Mouse (Mus musculus) embryonic facial prominence, embryonic 15.5 days (tissue): ENCODE data around the gene Filip1. TPM values are rescaled to one million over a fixed set of nuclear protein-coding genes. Genes with fewer than 3 reads are reported as not detected.

Source experiments
- ATAC-seq: fragments of 200-750 bp; cut with Nextera tagmentation; 2 replicates; pipeline ENCODE4 v1.8.0; 2017; ENCODE audit warnings: low read depth, moderate TSS enrichment; ENCODE audit not compliant: insufficient number of reproducible peaks, low FRiP score, low TSS enrichment
- H3K27ac ChIP-seq: fragments of 300-500 bp; sonication (generic); replicated peaks from 2 replicates; pipeline ENCODE4 v1.5.1; 2015; ENCODE audit warnings: mild to moderate bottlenecking, inconsistent platforms
- H3K27me3 ChIP-seq: fragments of 300-500 bp; sonication (generic); 2 replicates; pipeline ENCODE4 v1.6.1; 2015; ENCODE audit warnings: inconsistent platforms
- H3K36me3 ChIP-seq: fragments of 300-500 bp; sonication (generic); 2 replicates; pipeline ENCODE4 v1.6.1; 2015; ENCODE audit warnings: mild to moderate bottlenecking, inconsistent platforms
- H3K4me1 ChIP-seq: fragments of 300-500 bp; sonication (generic); 2 replicates; pipeline ENCODE4 v1.6.1; 2015; ENCODE audit warnings: inconsistent platforms
- H3K4me2 ChIP-seq: fragments of 300-500 bp; sonication (generic); replicated peaks from 2 replicates; pipeline ENCODE4 v1.6.1; 2015; ENCODE audit warnings: mild to moderate bottlenecking, inconsistent platforms
- H3K4me3 ChIP-seq: fragments of 300-500 bp; sonication (generic); replicated peaks from 2 replicates; pipeline ENCODE4 v1.5.1; 2015; ENCODE audit warnings: mild to moderate bottlenecking, inconsistent platforms
- H3K9ac ChIP-seq: fragments of 300-500 bp; sonication (generic); 2 replicates; pipeline ENCODE4 v1.6.1; 2015; ENCODE audit warnings: inconsistent platforms
- H3K9me3 ChIP-seq: fragments of 300-500 bp; sonication (generic); replicated peaks from 2 replicates; pipeline ENCODE4 v1.6.1; 2016; ENCODE audit warnings: inconsistent platforms
- WGBS: fragments of 180-500 bp; shearing (Covaris S2); methylation state at CpG from one replicate; pipeline ENCODE4 v1.1.7; 2015; 5-methylcytosine and 5-hydroxymethylcytosine counted together
- polyA plus RNA-seq: library from polyadenylated mRNA; unstranded; fragments of >200 nt; fragmentation: Nextera tagmentation; extraction: Ambion mirVana; gene quantifications from 2 replicates; pipeline ENCODE4 v1.2.1, GENCODE M21; 2015

The Filip1 gene
- polyA plus RNA-seq, 1 experiment from 2014 or later = 7.6 TPM

DNA sequence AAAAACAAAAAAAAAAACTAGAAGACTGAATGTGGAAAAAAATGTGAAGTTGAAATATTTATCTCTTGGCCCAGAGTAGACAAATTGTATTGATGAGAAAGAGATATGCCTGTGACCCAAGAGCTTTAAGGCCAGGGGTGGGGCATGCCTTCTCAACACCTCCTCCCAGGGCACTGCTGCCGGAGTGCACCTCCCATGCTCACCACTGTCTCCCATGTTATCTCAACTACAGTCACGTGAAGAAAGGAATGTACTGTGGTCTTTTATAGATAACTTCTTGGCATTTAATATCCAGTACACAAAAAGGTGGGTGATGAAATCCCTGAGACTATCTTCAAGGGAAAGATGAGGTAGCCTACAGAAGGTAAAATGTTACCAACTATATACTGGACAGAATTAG, 64.7 kb downstream of the Filip1 start:
- Histone ChIP-seq H3K27ac (no peak overlapping the region), H3K4me3 (no peak overlapping the region), H3K4me2 (no peak overlapping the region), H3K4me1 (peaks cover 4% of the 10 kb centered on the region; the same call in 1 of the 2 replicates), H3K9me3 (no peaks in the 10 kb centered on the region), H3K27me3 (no peaks in the 10 kb centered on the region), H3K36me3 (no peaks in the 10 kb centered on the region), H3K9ac (no peak overlapping the region)
- no peak for ATAC-seq
- WGBS = 73% methylated on average over 2 of the region's 2 CpGs

DNA sequence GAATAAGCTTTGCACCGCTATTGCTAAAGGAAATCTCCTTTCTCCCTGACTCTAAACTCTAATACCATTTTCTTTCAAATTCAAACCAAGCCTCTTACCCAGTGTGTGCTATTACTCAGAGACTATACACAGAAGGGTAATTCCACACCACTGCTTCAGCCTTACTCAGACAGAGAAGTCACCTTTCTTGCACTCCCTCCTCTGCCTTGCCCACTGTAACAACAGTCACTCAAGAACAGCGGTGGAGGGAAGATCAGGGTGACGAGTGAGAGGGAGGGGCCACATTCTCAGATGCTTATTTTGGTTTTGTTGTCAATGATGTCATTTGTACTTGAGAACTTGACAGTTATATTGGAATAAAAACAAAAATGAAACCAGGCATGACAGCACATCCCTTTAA, 65.2 kb downstream of the Filip1 start:
- Histone ChIP-seq H3K4me2 (no peak overlapping the region), H3K4me1 (peaks cover 4% of the 10 kb centered on the region; the same call in 1 of the 2 replicates), H3K4me3 (no peak overlapping the region), H3K36me3 (no peaks in the 10 kb centered on the region), H3K9me3 (no peaks in the 10 kb centered on the region), H3K9ac (no peak overlapping the region), H3K27ac (no peak overlapping the region), H3K27me3 (no peaks in the 10 kb centered on the region)
- WGBS = 67% methylated on average over 3 of the region's 3 CpGs
- ATAC-seq = no peak

DNA sequence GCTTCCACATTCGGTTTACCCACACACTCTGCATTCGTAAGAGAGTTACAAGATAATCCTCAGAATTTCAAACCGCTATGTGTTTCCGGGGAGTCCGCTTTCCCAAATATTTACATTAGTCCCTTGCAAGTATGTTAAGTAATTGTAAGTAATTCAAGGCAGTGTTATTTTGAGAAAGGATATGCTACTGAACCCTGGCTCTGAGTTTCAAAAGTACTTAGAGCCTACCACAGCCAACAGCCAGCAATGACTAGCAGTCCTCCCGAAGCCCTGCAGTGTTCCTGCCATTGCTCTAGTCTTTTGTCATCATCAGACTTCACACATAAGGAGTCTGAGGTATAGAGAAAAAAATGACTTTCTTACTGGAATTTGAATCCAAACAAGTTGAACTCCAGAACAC, 67.8 kb downstream of the Filip1 start:
- no peaks in the 10 kb centered on the region for H3K9me3 ChIP-seq
- 73% methylated on average over 6 of the region's 6 CpGs for WGBS
- H3K4me3 ChIP-seq = no peak overlapping the region
- H3K27me3 ChIP-seq = no peaks in the 10 kb centered on the region
- ATAC-seq = no peak
- no peak overlapping the region for H3K27ac ChIP-seq
- H3K4me2 ChIP-seq = no peak overlapping the region
- no peak overlapping the region for H3K9ac ChIP-seq
- no peaks in the 10 kb centered on the region for H3K4me1 ChIP-seq
- no peaks in the 10 kb centered on the region for H3K36me3 ChIP-seq

DNA sequence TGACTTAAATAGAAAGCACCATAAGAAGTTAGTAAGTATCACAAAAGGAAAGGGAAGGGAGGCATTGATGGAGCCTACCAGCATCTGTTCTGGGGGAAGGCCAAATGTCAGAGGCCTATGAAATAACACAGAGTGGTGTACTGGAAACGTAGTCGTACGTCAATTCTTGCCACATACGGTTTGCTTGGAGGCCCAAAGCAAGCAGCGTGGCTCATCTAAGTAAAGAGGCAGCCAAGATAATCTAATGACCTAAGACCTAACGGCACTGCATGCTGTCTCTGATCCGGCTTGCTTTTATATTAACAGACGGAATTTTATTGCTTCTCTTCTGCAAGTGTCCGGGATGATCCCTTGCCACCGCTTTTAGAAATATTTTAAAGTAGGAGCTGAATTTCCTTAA, 68.7 kb downstream of the Filip1 start:
- Histone ChIP-seq H3K36me3 (no peaks in the 10 kb centered on the region), H3K9me3 (no peaks in the 10 kb centered on the region), H3K27me3 (no peaks in the 10 kb centered on the region), H3K4me3 (no peak overlapping the region), H3K27ac (no peak overlapping the region), H3K4me2 (no peak overlapping the region), H3K9ac (no peak overlapping the region), H3K4me1 (no peaks in the 10 kb centered on the region)
- WGBS = 73% methylated on average over 10 of the region's 10 CpGs
- no peak for ATAC-seq

DNA sequence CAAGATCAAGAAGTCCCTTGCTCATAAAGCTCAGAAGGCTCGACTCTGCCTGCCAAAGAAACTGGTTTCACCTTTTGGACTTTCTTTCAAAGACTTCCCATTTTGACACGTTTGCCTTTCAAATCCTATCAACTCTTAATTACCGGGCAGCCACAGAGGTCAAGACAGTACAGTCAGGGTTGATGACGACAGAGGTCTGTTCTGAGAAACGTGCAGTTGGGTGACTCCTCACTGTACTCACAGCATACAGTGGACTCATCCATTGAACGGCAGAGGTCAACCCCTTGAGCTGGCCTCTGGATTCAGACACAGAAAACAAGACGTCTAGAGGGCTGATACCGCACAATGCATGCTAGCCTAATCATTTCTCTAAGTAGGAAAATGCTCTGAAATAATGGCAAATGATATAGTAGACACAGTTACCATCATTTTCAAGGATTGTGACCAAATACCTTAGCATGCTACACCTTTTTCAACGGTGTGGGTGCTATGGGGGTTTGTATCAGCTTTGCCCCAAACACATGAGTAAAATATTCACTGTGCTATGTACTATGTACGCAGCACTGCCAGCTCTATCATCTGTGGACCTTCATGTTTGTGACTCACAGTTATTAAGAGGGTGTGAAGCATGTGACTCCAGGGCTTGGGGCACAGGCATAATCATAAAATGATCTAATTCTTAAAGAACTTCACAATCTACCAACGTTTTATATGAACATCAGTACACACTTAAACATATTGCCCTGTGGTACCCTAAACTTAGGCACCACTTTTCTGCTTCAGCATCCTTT, 74.0 kb downstream of the Filip1 start:
- 74% methylated on average over 11 of the region's 11 CpGs for WGBS
- Histone ChIP-seq H3K4me1 (no peaks in the 10 kb centered on the region), H3K36me3 (no peaks in the 10 kb centered on the region), H3K9ac (no peak overlapping the region), H3K27ac (no peak overlapping the region), H3K27me3 (no peaks in the 10 kb centered on the region), H3K4me2 (no peak overlapping the region), H3K4me3 (no peak overlapping the region), H3K9me3 (no peaks in the 10 kb centered on the region)
- ATAC-seq = no peak

DNA sequence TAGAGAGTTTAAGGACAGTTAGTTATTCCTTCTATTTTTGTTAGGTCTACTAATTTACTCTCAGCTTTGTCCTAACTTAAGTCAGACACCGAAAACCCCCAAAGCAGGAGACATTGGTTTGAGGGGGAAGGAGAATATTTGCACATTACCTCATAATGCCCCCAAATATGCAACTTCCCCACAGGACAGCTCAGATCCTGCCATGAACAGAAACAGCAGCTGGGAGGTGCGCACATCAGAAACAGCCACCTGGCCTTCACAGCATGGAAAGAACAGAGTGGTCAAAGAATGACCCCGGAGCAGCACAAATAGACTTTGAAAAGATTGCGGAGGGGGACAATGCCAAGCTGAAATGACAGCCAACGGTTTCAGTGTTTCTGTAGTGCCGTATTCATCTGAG, 75.1 kb downstream of the Filip1 start:
- 82% methylated on average over 6 of the region's 6 CpGs for WGBS
- Histone ChIP-seq H3K4me1 (no peaks in the 10 kb centered on the region), H3K36me3 (no peaks in the 10 kb centered on the region), H3K9me3 (no peaks in the 10 kb centered on the region), H3K9ac (no peak overlapping the region), H3K4me2 (no peak overlapping the region), H3K4me3 (no peak overlapping the region), H3K27me3 (no peaks in the 10 kb centered on the region), H3K27ac (no peak overlapping the region)
- no peak for ATAC-seq

DNA sequence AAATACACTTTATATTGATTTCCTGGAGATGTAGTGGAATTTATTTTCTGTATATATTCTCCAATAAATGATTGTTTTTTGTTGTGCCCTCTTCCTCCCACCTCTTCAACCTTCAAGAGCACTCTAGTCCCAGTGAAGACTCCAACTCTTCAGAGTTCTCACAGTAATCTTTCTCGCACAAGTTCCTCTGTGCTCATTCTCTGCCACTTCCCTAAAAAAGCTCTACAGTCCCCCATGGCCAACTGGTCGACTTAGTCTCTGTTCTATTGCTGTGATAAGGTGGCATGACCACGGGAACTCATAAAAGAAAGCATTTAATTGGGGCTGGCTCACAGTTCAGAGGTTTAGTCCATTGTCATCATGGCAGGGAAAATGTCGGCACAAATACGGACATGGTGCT, 80.1 kb downstream of the Filip1 start:
- ATAC-seq = no peak
- H3K9ac ChIP-seq = no peak overlapping the region
- no peak overlapping the region for H3K4me2 ChIP-seq
- H3K9me3 ChIP-seq = no peaks in the 10 kb centered on the region
- no peak overlapping the region for H3K27ac ChIP-seq
- no peaks in the 10 kb centered on the region for H3K36me3 ChIP-seq
- WGBS = 95% methylated on average over 5 of the region's 5 CpGs
- H3K27me3 ChIP-seq = no peaks in the 10 kb centered on the region
- no peaks in the 10 kb centered on the region for H3K4me1 ChIP-seq
- no peak overlapping the region for H3K4me3 ChIP-seq

DNA sequence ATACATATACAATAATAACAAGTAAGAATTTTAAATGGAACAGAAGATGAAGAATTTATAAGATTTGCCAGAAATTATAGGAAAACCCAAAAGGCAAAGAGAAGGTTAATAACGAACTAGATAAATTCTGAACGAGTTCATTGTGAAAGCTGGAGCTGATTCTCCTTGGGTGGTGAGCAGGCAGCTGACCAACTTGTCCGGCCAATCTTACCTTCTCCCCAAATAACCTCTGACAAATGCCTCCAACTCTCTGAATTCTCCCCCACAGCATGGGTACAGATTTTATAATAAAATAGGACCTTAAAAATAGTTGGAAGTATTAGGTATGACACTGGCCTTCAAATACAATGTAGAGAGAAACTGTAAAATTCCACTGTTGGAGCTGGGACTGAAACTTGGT, 84.6 kb downstream of the Filip1 start:
- 86% methylated on average over 3 of the region's 3 CpGs for WGBS
- ATAC-seq = no peak
- H3K27me3 ChIP-seq = no peaks in the 10 kb centered on the region
- no peak overlapping the region for H3K9ac ChIP-seq
- H3K4me1 ChIP-seq = no peaks in the 10 kb centered on the region
- H3K4me3 ChIP-seq = no peak overlapping the region
- H3K4me2 ChIP-seq = no peak overlapping the region
- H3K27ac ChIP-seq = no peak overlapping the region
- H3K36me3 ChIP-seq = no peaks in the 10 kb centered on the region
- no peaks in the 10 kb centered on the region for H3K9me3 ChIP-seq

DNA sequence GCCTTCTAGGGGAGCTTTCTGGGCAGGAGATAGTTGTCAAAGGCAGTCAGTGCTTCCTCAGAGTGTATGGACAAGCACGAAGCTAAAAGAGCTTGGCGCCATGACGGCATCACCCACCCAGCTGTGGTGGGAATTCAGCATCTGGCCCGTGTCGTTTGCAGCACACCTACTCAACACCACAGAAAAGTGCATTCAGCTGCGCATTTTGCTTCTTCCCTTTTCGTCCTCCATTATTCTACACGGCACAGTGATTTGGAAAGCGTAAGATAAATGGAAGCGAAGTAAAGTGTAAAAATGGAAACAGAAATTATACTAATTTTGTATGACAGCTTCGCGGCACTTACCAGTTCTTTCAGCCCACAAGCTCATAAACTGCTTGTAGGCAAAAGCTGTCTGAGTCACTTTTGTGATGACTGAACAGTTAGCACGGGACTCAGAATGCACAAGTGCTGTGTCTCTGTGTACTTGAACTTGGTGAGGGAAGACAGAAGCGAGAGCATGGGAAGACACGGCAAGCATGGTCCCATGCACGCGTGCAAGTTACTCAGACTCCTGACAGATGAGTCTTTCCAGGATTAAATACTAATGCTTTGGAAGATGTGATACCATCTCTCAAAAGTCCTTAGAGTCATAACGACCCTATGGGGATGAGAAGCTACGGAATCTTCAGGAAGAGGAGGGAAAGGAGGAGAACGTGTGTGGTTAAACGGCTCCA, 85.3 kb downstream of the Filip1 start:
- no peak overlapping the region for H3K4me3 ChIP-seq
- H3K9me3 ChIP-seq = no peaks in the 10 kb centered on the region
- H3K36me3 ChIP-seq = no peaks in the 10 kb centered on the region
- H3K27ac ChIP-seq = no peak overlapping the region
- no peak overlapping the region for H3K9ac ChIP-seq
- peaks cover 2% of the 10 kb centered on the region for H3K4me1 ChIP-seq
- H3K4me2 ChIP-seq = no peak overlapping the region
- no peaks in the 10 kb centered on the region for H3K27me3 ChIP-seq
- 86% methylated on average over 21 of the region's 21 CpGs for WGBS
- no peak for ATAC-seq

DNA sequence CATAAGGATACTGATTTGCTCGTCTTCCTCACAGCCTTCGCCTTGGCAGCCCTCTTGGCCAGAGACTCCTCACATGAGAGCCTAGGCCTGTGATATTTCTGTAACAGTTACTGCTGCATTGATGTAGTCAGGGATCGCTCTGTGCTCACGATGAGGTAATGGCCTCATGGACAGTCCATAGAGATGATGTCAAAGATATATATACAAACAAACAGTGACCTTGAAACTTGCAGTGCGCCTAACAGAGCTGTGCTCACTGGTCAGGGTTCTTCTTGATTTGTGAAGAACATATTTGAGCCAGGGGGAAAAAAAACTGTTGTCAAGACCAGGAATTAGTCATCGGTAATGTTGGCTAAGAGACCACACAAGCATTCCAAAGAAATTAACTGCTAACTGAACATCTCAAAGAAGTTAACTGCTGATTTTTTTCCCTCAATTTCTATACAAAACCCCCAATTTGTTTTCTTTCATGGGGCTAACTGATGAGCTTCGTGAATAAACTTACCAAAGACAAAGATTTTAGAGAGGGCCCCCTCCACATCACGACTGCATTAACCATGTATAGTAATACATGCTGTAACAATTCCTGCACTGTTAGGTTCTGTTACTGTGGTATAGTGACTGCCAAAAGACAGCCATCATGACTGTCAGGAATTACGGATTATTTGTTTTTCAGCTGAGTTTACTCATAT, 86.0 kb downstream of the Filip1 start:
- Histone ChIP-seq H3K27ac (no peak overlapping the region), H3K36me3 (no peaks in the 10 kb centered on the region), H3K4me2 (no peak overlapping the region), H3K4me1 (peaks cover 9% of the 10 kb centered on the region), H3K9me3 (no peaks in the 10 kb centered on the region), H3K27me3 (no peaks in the 10 kb centered on the region), H3K9ac (no peak overlapping the region), H3K4me3 (no peak overlapping the region)
- WGBS = 69% methylated on average over 9 of the region's 9 CpGs
- ATAC-seq = no peak

DNA sequence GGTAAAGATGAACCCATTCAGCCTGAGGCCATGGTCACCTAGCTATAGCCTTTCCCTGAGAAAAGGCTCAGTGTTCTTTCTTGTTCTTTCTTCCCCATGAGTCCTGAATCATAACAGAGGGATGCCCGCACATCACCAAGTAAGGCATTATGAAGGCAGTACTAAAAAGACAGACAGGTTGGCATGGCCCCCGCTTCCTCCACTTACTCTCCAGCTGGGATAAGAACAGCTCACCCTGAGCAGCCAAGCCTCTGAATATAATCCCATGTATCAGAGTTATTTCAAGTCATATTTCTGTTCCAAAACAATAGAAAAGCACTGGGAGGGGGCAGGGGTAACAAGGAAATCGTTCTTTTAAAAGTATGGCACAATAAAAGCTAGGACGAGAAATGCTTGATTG, 86.7 kb downstream of the Filip1 start:
- no peak overlapping the region for H3K27ac ChIP-seq
- no peak overlapping the region for H3K9ac ChIP-seq
- no peak overlapping the region for H3K4me2 ChIP-seq
- 77% methylated on average over 4 of the region's 4 CpGs for WGBS
- H3K27me3 ChIP-seq = no peaks in the 10 kb centered on the region
- H3K4me1 ChIP-seq = peaks cover 11% of the 10 kb centered on the region
- H3K9me3 ChIP-seq = no peaks in the 10 kb centered on the region
- no peak overlapping the region for H3K4me3 ChIP-seq
- ATAC-seq = no peak
- H3K36me3 ChIP-seq = no peaks in the 10 kb centered on the region
